Mouse (Mus musculus): ENCODE measurements around the gene Capns2. TPM values are rescaled to one million over a fixed set of nuclear protein-coding genes. Genes with fewer than 3 reads are reported as not detected.

Capns2 gene
- polyA plus RNA-seq, 1 experiment from 2014 or later = 0.42 TPM

GRCm38 (mm10) chr8:92897794-92898193, 3.4 kb upstream of the Capns2 start:
- ATAC-seq (ENCODE audit: low read depth) = no peak
- Histone ChIP-seq H3K27me3 (ENCODE audit: control insufficient read depth, insufficient read depth, low read length) (no peaks in the 10 kb centered on the region), H3K9me3 (ENCODE audit: control insufficient read depth, low read length) (no peaks in the 10 kb centered on the region), H3K4me2 (ENCODE audit: low read depth, low read length) (no peak overlapping the region), H3K36me3 (ENCODE audit: control insufficient read depth, insufficient read depth, low read length) (no peaks in the 10 kb centered on the region), H3K4me1 (ENCODE audit: control insufficient read depth, insufficient read depth, low read length) (no peaks in the 10 kb centered on the region), H3K9ac (replicated peaks; ENCODE audit: low read depth, low read length) (no peak overlapping the region), H3K27ac (ENCODE audit: low read depth, low read length) (no peak overlapping the region), H3K4me3 (ENCODE audit: low read depth, low read length) (no peak overlapping the region)
- 68% methylated on average over 4 of the region's 4 CpGs for WGBS

DNA sequence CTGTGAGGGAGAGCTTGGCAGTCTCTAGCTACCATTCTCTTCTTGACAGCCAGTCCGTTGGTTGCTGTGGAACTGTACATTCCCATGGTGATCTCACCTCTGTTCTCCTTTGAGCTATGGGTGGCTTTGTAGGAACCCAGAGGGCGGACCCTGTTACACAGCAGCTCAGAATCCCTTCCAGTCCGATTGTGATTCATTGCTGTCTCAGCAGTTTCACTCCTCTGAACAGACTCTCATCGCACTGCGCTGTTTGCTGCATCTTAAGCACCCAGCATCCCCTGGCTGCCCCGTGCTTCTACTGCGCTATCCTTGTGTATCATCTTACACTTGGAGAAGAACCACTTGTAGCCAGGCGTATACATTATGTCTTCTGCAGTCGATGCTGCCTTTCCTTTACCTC, 1.6 kb upstream of the Capns2 start:
- no peak; the same call in 1 of the 2 replicates for ATAC-seq (ENCODE audit: low read depth)
- Histone ChIP-seq H3K4me2 (ENCODE audit: low read depth, low read length) (no peak overlapping the region), H3K27ac (ENCODE audit: low read depth, low read length) (no peak overlapping the region), H3K4me3 (ENCODE audit: low read depth, low read length) (no peak overlapping the region), H3K27me3 (ENCODE audit: control insufficient read depth, insufficient read depth, low read length) (no peaks in the 10 kb centered on the region), H3K9me3 (ENCODE audit: control insufficient read depth, low read length) (no peaks in the 10 kb centered on the region), H3K9ac (replicated peaks; ENCODE audit: low read depth, low read length) (no peak overlapping the region), H3K4me1 (ENCODE audit: control insufficient read depth, insufficient read depth, low read length) (no peaks in the 10 kb centered on the region), H3K36me3 (ENCODE audit: control insufficient read depth, insufficient read depth, low read length) (no peaks in the 10 kb centered on the region)
- WGBS = 71% methylated on average over 9 of the region's 9 CpGs

DNA sequence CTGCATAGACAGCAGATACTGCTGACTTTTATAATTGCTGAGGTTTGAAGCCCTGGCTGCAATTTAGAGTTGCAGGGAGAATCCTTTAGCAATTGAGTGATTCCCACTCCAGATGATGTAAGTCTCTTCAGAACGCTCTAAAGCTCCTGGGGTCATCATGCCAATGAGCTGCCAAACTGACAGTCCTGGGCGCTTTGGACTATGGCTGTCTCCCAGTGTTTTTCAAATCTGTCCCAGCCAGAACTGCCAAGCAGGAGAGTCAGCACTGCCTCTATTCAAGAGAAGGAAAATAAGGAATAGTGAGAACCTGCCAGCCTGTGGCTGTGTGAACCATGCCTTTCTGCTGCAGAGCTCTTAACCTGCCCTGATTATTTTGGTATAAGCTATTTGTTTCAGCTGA, 1.8 kb downstream of the Capns2 start:
- no peak overlapping the region for H3K4me2 ChIP-seq (ENCODE audit: low read depth, low read length)
- WGBS = 81% methylated on average over 2 of the region's 2 CpGs
- H3K36me3 ChIP-seq (ENCODE audit: control insufficient read depth, insufficient read depth, low read length) = no peaks in the 10 kb centered on the region

GRCm38 (mm10) chr8:92903488-92904135, 2.4 kb downstream of the Capns2 start:
- no peak overlapping the region for H3K4me2 ChIP-seq (ENCODE audit: low read depth, low read length)
- H3K27ac ChIP-seq (ENCODE audit: low read depth, low read length) = no peak overlapping the region
- no peaks in the 10 kb centered on the region for H3K4me1 ChIP-seq (ENCODE audit: control insufficient read depth, insufficient read depth, low read length)
- H3K27me3 ChIP-seq (ENCODE audit: control insufficient read depth, insufficient read depth, low read length) = no peaks in the 10 kb centered on the region
- 89% methylated on average over 11 of the region's 11 CpGs for WGBS
- H3K9me3 ChIP-seq (ENCODE audit: control insufficient read depth, low read length) = no peaks in the 10 kb centered on the region
- ATAC-seq (ENCODE audit: low read depth) = no peak
- H3K9ac ChIP-seq (replicated peaks; ENCODE audit: low read depth, low read length) = no peak overlapping the region
- no peak overlapping the region for H3K4me3 ChIP-seq (ENCODE audit: low read depth, low read length)
- H3K36me3 ChIP-seq (ENCODE audit: control insufficient read depth, insufficient read depth, low read length) = no peaks in the 10 kb centered on the region

More for the DNA sequence above, 1.8 kb downstream of the Capns2 start:
- no peaks in the 10 kb centered on the region for H3K9me3 ChIP-seq (ENCODE audit: control insufficient read depth, low read length)
- H3K4me3 ChIP-seq (ENCODE audit: low read depth, low read length) = no peak overlapping the region
- no peaks in the 10 kb centered on the region for H3K27me3 ChIP-seq (ENCODE audit: control insufficient read depth, insufficient read depth, low read length)
- H3K9ac ChIP-seq (replicated peaks; ENCODE audit: low read depth, low read length) = no peak overlapping the region
- no peaks in the 10 kb centered on the region for H3K4me1 ChIP-seq (ENCODE audit: control insufficient read depth, insufficient read depth, low read length)
- no peak overlapping the region for H3K27ac ChIP-seq (ENCODE audit: low read depth, low read length)
- no peak for ATAC-seq (ENCODE audit: low read depth)

DNA sequence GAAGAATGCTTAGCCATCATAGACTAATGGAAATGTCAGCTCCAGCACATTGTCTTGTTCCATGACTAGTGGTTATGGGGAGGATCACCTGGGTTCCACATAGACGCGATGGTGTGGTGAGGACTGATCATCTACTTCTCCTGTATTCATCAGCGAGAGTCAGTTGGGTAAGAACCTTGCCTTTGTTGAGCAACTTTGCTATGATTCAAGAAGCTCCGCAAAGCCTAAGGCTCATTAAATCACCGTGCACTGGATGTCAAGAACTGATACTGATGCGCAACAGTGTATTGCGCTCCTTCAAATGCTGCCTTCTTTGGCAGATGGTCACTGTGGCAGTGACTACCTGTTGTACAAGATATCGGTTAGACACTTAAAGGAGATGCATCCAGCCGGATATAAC, 5.3 kb downstream of the Capns2 start:
- WGBS = 96% methylated on average over 9 of the region's 9 CpGs
- no peak for ATAC-seq (ENCODE audit: low read depth)

DNA sequence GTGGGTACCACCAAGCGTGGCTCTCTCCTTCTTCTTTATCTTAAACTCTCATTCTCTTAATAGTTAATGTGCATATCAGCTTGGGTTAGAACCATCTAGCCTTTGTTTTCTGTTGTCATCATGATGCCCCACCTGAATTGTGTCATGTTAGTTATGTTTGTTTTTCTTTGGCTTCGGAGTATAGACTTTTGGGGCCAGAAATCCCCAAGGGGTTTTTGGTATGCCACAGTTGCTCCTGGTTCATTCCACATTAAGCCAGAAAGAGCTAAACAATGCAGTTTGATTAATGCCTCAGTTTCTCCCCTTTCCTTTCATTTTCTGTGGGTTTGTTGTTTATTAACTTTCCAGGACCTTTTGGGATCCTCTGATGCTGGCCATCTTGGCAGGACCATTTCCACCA, 7.2 kb downstream of the Capns2 start:
- 94% methylated on average over 2 of the region's 2 CpGs for WGBS
- H3K36me3 ChIP-seq (ENCODE audit: control insufficient read depth, insufficient read depth, low read length) = no peaks in the 10 kb centered on the region

More for the DNA sequence above, 5.3 kb downstream of the Capns2 start:
- H3K4me2 ChIP-seq (ENCODE audit: low read depth, low read length) = no peak overlapping the region
- H3K9ac ChIP-seq (replicated peaks; ENCODE audit: low read depth, low read length) = no peak overlapping the region
- H3K27ac ChIP-seq (ENCODE audit: low read depth, low read length) = no peak overlapping the region
- H3K4me1 ChIP-seq (ENCODE audit: control insufficient read depth, insufficient read depth, low read length) = no peaks in the 10 kb centered on the region
- H3K4me3 ChIP-seq (ENCODE audit: low read depth, low read length) = no peak overlapping the region
- H3K27me3 ChIP-seq (ENCODE audit: control insufficient read depth, insufficient read depth, low read length) = no peaks in the 10 kb centered on the region
- no peaks in the 10 kb centered on the region for H3K9me3 ChIP-seq (ENCODE audit: control insufficient read depth, low read length)
- no peaks in the 10 kb centered on the region for H3K36me3 ChIP-seq (ENCODE audit: control insufficient read depth, insufficient read depth, low read length)

GRCm38 (mm10) chr8:92911477-92911876, 10.3 kb downstream of the Capns2 start:
- WGBS = 84% methylated on average over 3 of the region's 3 CpGs
- H3K4me2 ChIP-seq (ENCODE audit: low read depth, low read length) = no peak overlapping the region
- no peaks in the 10 kb centered on the region for H3K36me3 ChIP-seq (ENCODE audit: control insufficient read depth, insufficient read depth, low read length)
- no peak for ATAC-seq (ENCODE audit: low read depth)
- H3K9ac ChIP-seq (replicated peaks; ENCODE audit: low read depth, low read length) = no peak overlapping the region
- H3K4me1 ChIP-seq (ENCODE audit: control insufficient read depth, insufficient read depth, low read length) = no peaks in the 10 kb centered on the region
- H3K4me3 ChIP-seq (ENCODE audit: low read depth, low read length) = no peak overlapping the region
- H3K27me3 ChIP-seq (ENCODE audit: control insufficient read depth, insufficient read depth, low read length) = no peaks in the 10 kb centered on the region
- H3K9me3 ChIP-seq (ENCODE audit: control insufficient read depth, low read length) = no peaks in the 10 kb centered on the region
- H3K27ac ChIP-seq (ENCODE audit: low read depth, low read length) = no peak overlapping the region

More for the DNA sequence above, 7.2 kb downstream of the Capns2 start:
- H3K4me2 ChIP-seq (ENCODE audit: low read depth, low read length) = no peak overlapping the region
- no peak overlapping the region for H3K4me3 ChIP-seq (ENCODE audit: low read depth, low read length)
- no peaks in the 10 kb centered on the region for H3K4me1 ChIP-seq (ENCODE audit: control insufficient read depth, insufficient read depth, low read length)
- no peak for ATAC-seq (ENCODE audit: low read depth)
- no peaks in the 10 kb centered on the region for H3K9me3 ChIP-seq (ENCODE audit: control insufficient read depth, low read length)
- H3K27ac ChIP-seq (ENCODE audit: low read depth, low read length) = no peak overlapping the region
- no peaks in the 10 kb centered on the region for H3K27me3 ChIP-seq (ENCODE audit: control insufficient read depth, insufficient read depth, low read length)
- no peak overlapping the region for H3K9ac ChIP-seq (replicated peaks; ENCODE audit: low read depth, low read length)

DNA sequence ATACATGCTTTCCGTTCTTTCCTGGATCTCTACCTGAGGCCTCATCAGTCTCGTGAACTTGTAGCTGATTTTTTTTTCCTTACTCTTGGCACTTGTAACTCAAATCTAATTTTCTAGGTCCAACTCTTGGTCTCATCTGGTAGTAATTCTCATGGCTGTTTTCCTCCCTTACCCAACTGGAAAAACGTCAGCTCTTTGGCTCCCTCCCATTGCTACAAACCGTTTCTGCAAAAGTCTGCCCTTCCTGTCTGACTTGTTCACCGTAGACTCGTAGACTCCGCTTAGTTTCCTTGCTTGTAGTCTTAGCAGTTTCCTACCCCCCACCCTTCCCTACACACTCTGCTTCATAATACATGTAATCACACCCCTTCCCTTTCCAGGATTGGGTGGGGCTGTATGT, 12.2 kb downstream of the Capns2 start:
- no peaks in the 10 kb centered on the region for H3K9me3 ChIP-seq (ENCODE audit: control insufficient read depth, low read length)
- no peak overlapping the region for H3K4me2 ChIP-seq (ENCODE audit: low read depth, low read length)
- no peak overlapping the region for H3K9ac ChIP-seq (replicated peaks; ENCODE audit: low read depth, low read length)
- ATAC-seq (ENCODE audit: low read depth) = no peak
- H3K4me1 ChIP-seq (ENCODE audit: control insufficient read depth, insufficient read depth, low read length) = no peaks in the 10 kb centered on the region
- no peak overlapping the region for H3K4me3 ChIP-seq (ENCODE audit: low read depth, low read length)
- H3K27me3 ChIP-seq (ENCODE audit: control insufficient read depth, insufficient read depth, low read length) = no peaks in the 10 kb centered on the region
- 89% methylated on average over 7 of the region's 7 CpGs for WGBS
- no peaks in the 10 kb centered on the region for H3K36me3 ChIP-seq (ENCODE audit: control insufficient read depth, insufficient read depth, low read length)
- no peak overlapping the region for H3K27ac ChIP-seq (ENCODE audit: low read depth, low read length)

- Histone ChIP-seq H3K9ac (replicated peaks; ENCODE audit: low read depth, low read length) (no peak overlapping the region), H3K27me3 (ENCODE audit: control insufficient read depth, insufficient read depth, low read length) (no peaks in the 10 kb centered on the region), H3K4me2 (ENCODE audit: low read depth, low read length) (no peak overlapping the region), H3K36me3 (ENCODE audit: control insufficient read depth, insufficient read depth, low read length) (no peaks in the 10 kb centered on the region), H3K4me3 (ENCODE audit: low read depth, low read length) (no peak overlapping the region), H3K27ac (ENCODE audit: low read depth, low read length) (no peak overlapping the region), H3K4me1 (ENCODE audit: control insufficient read depth, insufficient read depth, low read length) (no peaks in the 10 kb centered on the region), H3K9me3 (ENCODE audit: control insufficient read depth, low read length) (no peaks in the 10 kb centered on the region)
- no peak for ATAC-seq (ENCODE audit: low read depth)
- 85% methylated on average over 3 of the region's 3 CpGs for WGBS
These were observed 14.9 kb downstream of the Capns2 start for GRCm38 (mm10) chr8:92916082-92916481.

Measured in neural tube, embryonic 14.5 days (tissue).